Mouse (Mus musculus): ENCODE results near the gene Gnptab. TPM values are rescaled to one million over a fixed set of nuclear protein-coding genes. Genes with fewer than 3 reads are reported as not detected.
"Not testable (repeated sequence)": the region's sequence is repeated elsewhere in the genome, so short reads cannot be mapped to it uniquely, and the experiment has no call there.

The Gnptab gene
- polyA plus RNA-seq, 1 experiment from 2014 or later: 10.3 TPM

- Histone ChIP-seq H3K36me3 (no peaks in the 10 kb centered on the region), H3K9me3 (no peaks in the 10 kb centered on the region), H3K4me2 (peak overlapping the region; percentile 91), H3K4me3 (peak overlapping the region; percentile 60), H3K27me3 (peaks cover 14% of the 10 kb centered on the region), H3K4me1 (peaks cover 7% of the 10 kb centered on the region), H3K27ac (no peak overlapping the region), H3K9ac (peak overlapping the region; percentile 74)
- 7% methylated on average over 21 of the region's 21 CpGs for WGBS
- no peak for ATAC-seq (ENCODE audit: insufficient number of reproducible peaks, insufficient read depth, low FRiP score, low TSS enrichment, low read depth)
These were observed 22.6 kb upstream of the Gnptab start for GRCm38 (mm10) chr10:88356114-88356982.

DNA sequence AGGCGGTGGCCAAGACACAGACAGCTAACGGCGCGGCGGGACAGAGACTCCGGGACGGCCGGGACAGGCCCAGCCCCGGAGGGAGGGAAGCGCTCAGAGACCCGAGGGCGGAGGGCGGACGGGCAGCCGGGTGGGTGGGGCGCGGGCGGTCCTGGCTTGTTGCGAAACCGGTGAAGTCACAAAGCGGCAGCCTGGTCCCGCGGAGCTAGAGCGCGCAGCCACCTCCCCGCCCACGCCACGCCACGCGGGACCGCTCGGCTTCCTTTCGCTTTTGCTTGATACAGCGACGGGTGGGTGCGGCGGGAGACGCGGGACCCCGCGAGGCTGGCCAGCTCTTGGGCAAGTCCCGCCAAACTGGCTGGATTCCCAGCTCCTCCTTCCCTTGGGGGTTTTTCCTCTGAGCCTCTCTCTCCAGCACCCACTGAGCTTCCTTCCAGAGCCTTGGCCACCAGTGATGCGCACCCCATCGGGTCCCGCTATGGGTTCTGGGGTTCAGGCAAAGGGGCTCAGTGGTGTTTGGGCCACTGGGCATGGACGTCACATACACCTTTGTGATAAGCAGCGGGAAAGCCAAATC is 21.9 kb upstream of the Gnptab start:
- Histone ChIP-seq H3K9me3 (no peaks in the 10 kb centered on the region), H3K4me1 (peaks cover 6% of the 10 kb centered on the region), H3K4me3 (peak overlapping the region; percentile 60), H3K36me3 (no peaks in the 10 kb centered on the region), H3K9ac (peak overlapping the region; percentile 74), H3K4me2 (peak overlapping the region; percentile 91), H3K27me3 (peaks cover 14% of the 10 kb centered on the region), H3K27ac (no peak overlapping the region)
- ATAC-seq (ENCODE audit: insufficient number of reproducible peaks, insufficient read depth, low FRiP score, low TSS enrichment, low read depth): peak; percentile 45; the same call in 1 of the 2 replicates
- 2% methylated on average over 45 of the region's 47 CpGs for WGBS

DNA sequence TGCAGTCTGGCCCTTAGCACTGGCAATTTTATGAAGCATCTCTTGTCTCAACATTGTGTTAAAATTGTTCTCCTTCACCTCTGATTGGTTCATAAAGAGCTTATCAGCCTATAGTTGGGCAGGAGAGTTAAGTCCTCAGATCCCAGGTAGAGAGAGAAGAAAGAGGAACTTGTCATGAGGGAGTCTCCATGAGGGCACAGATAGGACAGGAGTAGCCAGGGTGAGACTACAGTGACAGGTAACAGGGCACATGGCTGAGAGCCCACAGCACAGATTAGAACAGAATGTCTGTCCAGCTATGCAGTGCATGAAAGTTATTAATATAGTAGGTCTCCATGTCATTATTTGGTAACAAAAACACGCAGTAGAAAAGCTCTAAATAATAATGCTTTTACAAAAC is 16.7 kb upstream of the Gnptab start:
- Histone ChIP-seq H3K4me2 (no peak overlapping the region), H3K9ac (no peak overlapping the region), H3K4me3 (no peak overlapping the region), H3K27me3 (0 out of 2 replicates have a peak, but pooled peaks cover under 1% of the 10 kb centered on the region), H3K27ac (no peak overlapping the region), H3K36me3 (no peaks in the 10 kb centered on the region), H3K4me1 (no peaks in the 10 kb centered on the region), H3K9me3 (no peaks in the 10 kb centered on the region)
- WGBS: 56% methylated on average over 1 of the region's 1 CpGs
- ATAC-seq (ENCODE audit: insufficient number of reproducible peaks, insufficient read depth, low FRiP score, low TSS enrichment, low read depth): no peak

DNA sequence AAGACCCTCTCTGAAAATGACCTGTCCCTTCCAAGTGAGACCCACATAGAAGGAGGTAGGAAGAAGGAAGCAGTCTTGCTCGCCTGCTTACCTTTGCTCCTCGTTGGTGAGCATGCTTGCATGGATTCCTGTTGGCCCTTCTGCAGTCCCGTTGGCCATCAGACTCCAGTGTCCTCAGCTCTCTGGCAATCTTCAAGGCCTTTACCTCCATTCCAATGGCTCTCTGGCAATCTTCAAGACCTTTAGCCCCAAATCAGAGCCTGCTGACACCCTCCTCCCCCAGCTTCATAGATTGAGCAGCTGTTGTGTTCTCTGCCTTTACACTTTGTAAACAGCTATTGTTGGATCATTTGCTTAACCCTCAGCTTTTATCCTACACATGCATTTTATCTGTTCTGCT is 14.7 kb upstream of the Gnptab start:
- Histone ChIP-seq H3K4me2 (no peak overlapping the region), H3K27ac (no peak overlapping the region), H3K4me3 (no peak overlapping the region), H3K4me1 (0 out of 2 replicates have a peak, but pooled peaks cover under 1% of the 10 kb centered on the region), H3K9ac (no peak overlapping the region), H3K36me3 (no peaks in the 10 kb centered on the region), H3K9me3 (no peaks in the 10 kb centered on the region), H3K27me3 (no peaks in the 10 kb centered on the region)
- 81% methylated on average over 3 of the region's 3 CpGs for WGBS
- no peak for ATAC-seq (ENCODE audit: insufficient number of reproducible peaks, insufficient read depth, low FRiP score, low TSS enrichment, low read depth)

DNA sequence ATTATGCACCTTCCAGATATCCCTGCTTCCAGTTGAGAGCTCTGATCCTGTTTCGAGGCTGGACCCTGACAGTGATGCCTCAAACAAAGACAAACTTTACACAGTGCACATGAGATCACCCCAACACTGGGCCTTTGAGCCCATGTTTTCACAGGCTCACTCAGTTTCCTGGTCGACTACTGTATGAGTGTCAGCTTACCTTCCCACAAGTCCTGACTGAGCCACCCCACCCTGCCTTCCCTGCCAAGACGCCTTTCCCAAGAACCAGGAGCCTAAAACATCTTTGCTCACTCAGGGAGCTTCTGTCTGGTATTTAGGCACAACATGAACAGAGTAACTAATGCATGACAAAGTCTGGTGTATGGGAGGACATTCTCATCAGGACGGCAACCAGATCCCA is 9.7 kb upstream of the Gnptab start:
- Histone ChIP-seq H3K4me1 (0 out of 2 replicates have a peak, but pooled peaks cover 4% of the 10 kb centered on the region), H3K27me3 (no peaks in the 10 kb centered on the region), H3K9me3 (no peaks in the 10 kb centered on the region), H3K4me3 (no peak overlapping the region), H3K27ac (no peak overlapping the region), H3K36me3 (no peaks in the 10 kb centered on the region), H3K9ac (no peak overlapping the region), H3K4me2 (no peak overlapping the region)
- WGBS: 51% methylated on average over 4 of the region's 4 CpGs
- ATAC-seq (ENCODE audit: insufficient number of reproducible peaks, insufficient read depth, low FRiP score, low TSS enrichment, low read depth): no peak

GRCm38 (mm10) chr10:88371793-88372192 is 7.1 kb upstream of the Gnptab start:
- no peak overlapping the region for H3K4me3 ChIP-seq
- WGBS: 9% methylated on average over 2 of the region's 2 CpGs
- no peak overlapping the region for H3K4me2 ChIP-seq
- H3K27ac ChIP-seq: no peak overlapping the region
- H3K9ac ChIP-seq: no peak overlapping the region
- H3K36me3 ChIP-seq: no peaks in the 10 kb centered on the region
- 0 out of 2 replicates have a peak, but pooled peaks cover 4% of the 10 kb centered on the region for H3K4me1 ChIP-seq
- ATAC-seq (ENCODE audit: insufficient number of reproducible peaks, insufficient read depth, low FRiP score, low TSS enrichment, low read depth): no peak
- H3K9me3 ChIP-seq: no peaks in the 10 kb centered on the region
- 0 out of 2 replicates have a peak, but pooled peaks cover 5% of the 10 kb centered on the region for H3K27me3 ChIP-seq

DNA sequence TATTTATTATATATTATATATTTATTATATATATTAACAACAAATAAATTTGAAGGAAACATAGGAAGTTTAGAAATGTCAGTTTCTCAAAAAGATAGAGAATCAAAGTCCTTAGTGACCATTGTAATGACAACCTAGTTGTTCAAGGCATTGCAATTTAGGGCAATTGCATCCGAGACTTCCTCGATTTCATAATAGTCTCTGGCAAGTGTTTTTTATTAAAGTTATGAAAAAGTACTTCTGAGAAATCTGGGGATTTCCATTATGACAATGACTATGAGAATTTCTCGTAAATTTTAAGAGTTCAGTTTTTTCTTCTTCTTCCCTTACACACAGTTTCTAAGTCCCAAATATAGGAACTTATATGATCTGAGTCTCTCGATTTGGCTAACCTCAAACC is 6.5 kb upstream of the Gnptab start:
- 78% methylated on average over 4 of the region's 4 CpGs for WGBS
- H3K9ac ChIP-seq: no peak overlapping the region
- no peaks in the 10 kb centered on the region for H3K36me3 ChIP-seq
- 0 out of 2 replicates have a peak, but pooled peaks cover 5% of the 10 kb centered on the region for H3K27me3 ChIP-seq
- H3K4me3 ChIP-seq: no peak overlapping the region
- H3K4me2 ChIP-seq: no peak overlapping the region
- H3K9me3 ChIP-seq: no peaks in the 10 kb centered on the region
- 0 out of 2 replicates have a peak, but pooled peaks cover 4% of the 10 kb centered on the region for H3K4me1 ChIP-seq
- ATAC-seq (ENCODE audit: insufficient number of reproducible peaks, insufficient read depth, low FRiP score, low TSS enrichment, low read depth): no peak
- no peak overlapping the region for H3K27ac ChIP-seq

GRCm38 (mm10) chr10:88372945-88373344 is 6.0 kb upstream of the Gnptab start:
- not testable (repeated sequence) for H3K4me2 ChIP-seq; H3K36me3 ChIP-seq; H3K9ac ChIP-seq; H3K27me3 ChIP-seq; H3K4me1 ChIP-seq; H3K27ac ChIP-seq; H3K4me3 ChIP-seq; H3K9me3 ChIP-seq; ATAC-seq (ENCODE audit: insufficient number of reproducible peaks, insufficient read depth, low FRiP score, low TSS enrichment, low read depth)
- 78% methylated on average over 2 of the region's 2 CpGs for WGBS

DNA sequence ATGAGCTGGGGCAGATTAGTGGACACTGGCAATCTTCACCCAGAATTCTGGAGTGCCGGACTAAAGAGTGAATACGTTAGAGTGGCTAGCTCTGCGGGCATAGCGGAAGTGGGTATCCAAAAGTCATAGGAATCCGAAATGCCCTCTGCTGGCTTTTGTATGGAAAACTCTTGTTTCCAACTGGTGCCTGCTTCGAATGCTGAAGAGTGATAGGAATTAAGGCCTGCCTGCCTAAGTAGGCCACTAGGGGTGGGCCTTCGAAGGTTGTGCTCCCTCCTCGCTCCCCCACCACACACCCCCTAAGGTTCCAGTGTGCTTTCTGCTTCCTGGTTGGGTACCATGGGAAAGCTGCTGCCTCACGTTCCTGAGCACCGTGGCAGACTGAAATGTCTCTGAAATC is 3.9 kb upstream of the Gnptab start:
- ATAC-seq (ENCODE audit: insufficient number of reproducible peaks, insufficient read depth, low FRiP score, low TSS enrichment, low read depth): no peak

DNA sequence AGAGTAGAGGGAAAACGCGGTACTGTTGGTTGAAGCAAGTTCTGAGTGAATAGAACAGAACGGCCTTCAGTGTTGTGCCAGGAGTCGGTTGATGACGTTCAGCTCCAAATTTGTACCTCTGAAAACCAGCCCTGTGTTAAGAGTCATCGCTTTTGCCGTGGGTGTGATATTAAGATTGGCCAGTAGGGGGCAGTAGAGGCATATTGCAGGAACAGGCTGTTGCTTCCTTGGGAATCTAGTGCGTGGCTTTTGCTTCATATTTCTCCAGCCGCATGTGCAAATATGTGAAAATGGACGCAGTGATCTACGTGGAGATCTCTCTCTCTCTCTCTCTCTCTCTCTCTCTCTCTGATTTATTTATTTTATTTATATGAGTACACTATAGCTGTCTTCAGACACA is 2.2 kb upstream of the Gnptab start:
- 6% methylated on average over 11 of the region's 11 CpGs for WGBS
- Histone ChIP-seq H3K4me1 (peaks cover 16% of the 10 kb centered on the region), H3K36me3 (no peaks in the 10 kb centered on the region), H3K9ac (no peak overlapping the region), H3K27ac (no peak overlapping the region), H3K9me3 (no peaks in the 10 kb centered on the region), H3K4me3 (no peak overlapping the region), H3K27me3 (0 out of 2 replicates have a peak, but pooled peaks cover 5% of the 10 kb centered on the region), H3K4me2 (peak overlapping the region; percentile 36; the same call in 1 of the 2 replicates)
- ATAC-seq (ENCODE audit: insufficient number of reproducible peaks, insufficient read depth, low FRiP score, low TSS enrichment, low read depth): no peak

More for the DNA sequence above, 3.9 kb upstream of the Gnptab start:
- no peaks in the 10 kb centered on the region for H3K36me3 ChIP-seq
- 22% methylated on average over 10 of the region's 10 CpGs for WGBS
- no peak overlapping the region for H3K9ac ChIP-seq
- 0 out of 2 replicates have a peak, but pooled peaks cover 5% of the 10 kb centered on the region for H3K27me3 ChIP-seq
- H3K4me1 ChIP-seq: peaks cover 3% of the 10 kb centered on the region
- H3K4me3 ChIP-seq: no peak overlapping the region
- no peak overlapping the region for H3K27ac ChIP-seq
- no peaks in the 10 kb centered on the region for H3K9me3 ChIP-seq
- H3K4me2 ChIP-seq: no peak overlapping the region

GRCm38 (mm10) chr10:88377666-88378065 is 1.3 kb upstream of the Gnptab start:
- WGBS: 80% methylated on average over 4 of the region's 4 CpGs
- Histone ChIP-seq H3K9ac (no peak overlapping the region), H3K4me1 (peaks cover 16% of the 10 kb centered on the region), H3K27me3 (0 out of 2 replicates have a peak, but pooled peaks cover 5% of the 10 kb centered on the region), H3K4me2 (no peak overlapping the region), H3K4me3 (no peak overlapping the region), H3K9me3 (no peaks in the 10 kb centered on the region), H3K36me3 (no peaks in the 10 kb centered on the region), H3K27ac (no peak overlapping the region)
- no peak for ATAC-seq (ENCODE audit: insufficient number of reproducible peaks, insufficient read depth, low FRiP score, low TSS enrichment, low read depth)

Measured in embryonic facial prominence, embryonic 13.5 days (tissue).